Mouse (Mus musculus) liver, embryonic 16.5 days (tissue): ENCODE measurements around the gene Gm14569. TPM values are rescaled to one million over a fixed set of nuclear protein-coding genes. Genes with fewer than 3 reads are reported as not detected.

ENCODE experiments used
- ATAC-seq: fragments of 200-750 bp; cut with Nextera tagmentation; 2 replicates; pipeline ENCODE4 v1.8.0; 2017; ENCODE audit warnings: low read depth, mild to moderate bottlenecking, moderate number of reproducible peaks, moderate library complexity
- H3K27ac ChIP-seq: fragments of 300-500 bp; sonication (generic); 2 replicates; pipeline ENCODE4 v1.5.1; 2014; ENCODE audit warnings: mild to moderate bottlenecking, low read length
- H3K27me3 ChIP-seq: fragments of 300-500 bp; sonication (generic); 2 replicates; pipeline ENCODE4 v1.6.1; 2014; ENCODE audit warnings: low read depth, low read length, mixed read lengths; ENCODE audit not compliant: control insufficient read depth, insufficient read depth
- H3K36me3 ChIP-seq: fragments of 300-500 bp; sonication (generic); 2 replicates; pipeline ENCODE4 v1.6.1; 2014; ENCODE audit warnings: mild to moderate bottlenecking; ENCODE audit not compliant: control insufficient read depth, insufficient read depth
- H3K4me1 ChIP-seq: fragments of 300-500 bp; sonication (generic); 2 replicates; pipeline ENCODE4 v1.6.1; 2014; ENCODE audit warnings: low read depth, low read length, mixed read lengths; ENCODE audit not compliant: control insufficient read depth
- H3K4me2 ChIP-seq: fragments of 300-500 bp; sonication (generic); 2 replicates; pipeline ENCODE4 v1.6.1; 2014; ENCODE audit warnings: low read depth, low read length, mixed read lengths
- H3K4me3 ChIP-seq: fragments of 300-500 bp; sonication (generic); 2 replicates; pipeline ENCODE4 v1.5.1; 2014; ENCODE audit warnings: low read depth, mild to moderate bottlenecking, low read length
- H3K9ac ChIP-seq: fragments of 300-500 bp; sonication (generic); 2 replicates; pipeline ENCODE4 v1.6.1; 2014; ENCODE audit warnings: low read depth, low read length
- H3K9me3 ChIP-seq: fragments of 300-500 bp; sonication (generic); replicated peaks from 2 replicates; pipeline ENCODE4 v1.6.1; 2016; ENCODE audit warnings: low read length; ENCODE audit not compliant: control insufficient read depth
- WGBS: fragments of 180-500 bp; shearing (Covaris S2); extraction: QIAGEN DNeasy Blood & Tissue Kit; methylation state at CpG from one replicate; pipeline ENCODE4 v1.1.7; 2014; ENCODE audit not compliant: insufficient replicate concordance; 5-methylcytosine and 5-hydroxymethylcytosine counted together
- microRNA-seq: library from miRNA; unstranded; fragments of <30 nt; microRNA quantifications from one replicate; pipeline ENCODE4, GENCODE M21; 2016
- polyA plus RNA-seq: library from polyadenylated mRNA; unstranded; fragments of >200 nt; fragmentation: Nextera tagmentation; extraction: Ambion mirVana; gene quantifications from 2 replicates; pipeline ENCODE4 v1.2.1, GENCODE M21; 2015

Gm14569 gene
- polyA plus RNA-seq, 1 experiment from 2014 or later, result not detected

DNA sequence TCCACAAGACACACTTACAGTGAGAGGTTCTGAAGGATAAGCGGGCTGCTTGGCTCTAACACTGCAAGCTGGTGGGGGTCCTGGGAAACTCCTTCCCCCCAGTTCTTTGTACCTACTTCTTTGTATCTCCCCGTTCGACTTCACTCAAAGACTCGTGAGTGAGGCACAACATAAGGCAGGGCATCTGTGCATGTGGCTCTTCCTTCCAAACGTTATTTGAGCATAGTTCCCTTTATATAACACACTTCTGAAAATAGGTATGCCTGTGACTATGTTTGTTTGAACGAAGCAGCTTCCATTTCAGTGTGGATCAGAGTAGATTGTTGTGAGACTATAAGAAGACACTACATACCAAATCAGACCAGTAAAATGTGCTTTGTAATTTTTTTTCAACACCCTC is 99.0 kb downstream of the Gm14569 start:
- Histone ChIP-seq H3K4me2 (no peak overlapping the region), H3K36me3 (no peaks in the 10 kb centered on the region), H3K27ac (no peak overlapping the region), H3K27me3 (no peaks in the 10 kb centered on the region), H3K4me3 (no peak overlapping the region), H3K9ac (no peak overlapping the region), H3K4me1 (no peaks in the 10 kb centered on the region), H3K9me3 (no peaks in the 10 kb centered on the region)
- ATAC-seq, result no peak
- 57% methylated on average over 6 of the region's 6 CpGs for WGBS

DNA sequence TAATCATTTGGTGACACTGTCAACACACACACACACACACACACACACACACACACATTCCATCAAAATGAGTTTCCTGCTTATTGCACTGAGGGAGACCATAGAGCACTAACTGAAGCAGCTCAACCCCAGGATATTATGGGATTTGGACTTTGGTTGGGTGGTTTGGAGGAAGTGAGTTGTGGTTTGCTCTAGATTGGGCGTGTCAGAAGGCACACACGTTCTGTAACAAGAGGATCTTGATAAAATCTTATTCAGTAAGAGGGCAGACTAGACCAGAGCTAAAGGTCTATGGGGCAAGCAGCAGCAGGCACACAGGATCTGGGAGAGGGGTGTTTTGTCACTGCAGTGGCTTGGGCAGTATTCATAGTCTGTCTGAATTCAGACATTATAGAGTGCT is 101.1 kb downstream of the Gm14569 start:
- Histone ChIP-seq H3K4me2 (no peak overlapping the region), H3K4me1 (no peaks in the 10 kb centered on the region), H3K9ac (no peak overlapping the region), H3K27ac (no peak overlapping the region), H3K36me3 (no peaks in the 10 kb centered on the region), H3K9me3 (no peaks in the 10 kb centered on the region), H3K27me3 (no peaks in the 10 kb centered on the region), H3K4me3 (no peak overlapping the region)
- ATAC-seq, result no peak
- WGBS, result 17% methylated on average over 2 of the region's 2 CpGs

DNA sequence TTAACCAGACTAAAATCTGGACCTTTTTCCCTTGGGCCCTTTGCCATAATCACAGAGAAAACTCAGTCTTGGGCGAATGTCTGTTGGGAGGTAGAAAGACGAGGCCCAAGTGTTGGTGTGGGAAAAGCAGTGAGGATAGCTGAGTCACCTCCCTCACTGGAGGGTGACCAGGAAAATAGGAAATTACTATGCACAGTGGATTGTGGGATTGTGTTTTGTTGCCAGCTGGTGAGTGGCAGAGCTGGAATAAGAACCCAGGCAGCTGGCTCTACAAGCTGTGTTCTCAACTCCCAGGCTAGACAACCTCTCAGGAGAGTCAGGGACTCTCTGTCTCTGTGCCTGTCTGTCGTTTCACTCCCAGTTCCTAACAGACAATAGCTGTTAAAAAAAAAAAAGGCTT is 101.7 kb downstream of the Gm14569 start:
- WGBS, result 48% methylated on average over 3 of the region's 3 CpGs
- H3K9me3 ChIP-seq, result no peaks in the 10 kb centered on the region

DNA sequence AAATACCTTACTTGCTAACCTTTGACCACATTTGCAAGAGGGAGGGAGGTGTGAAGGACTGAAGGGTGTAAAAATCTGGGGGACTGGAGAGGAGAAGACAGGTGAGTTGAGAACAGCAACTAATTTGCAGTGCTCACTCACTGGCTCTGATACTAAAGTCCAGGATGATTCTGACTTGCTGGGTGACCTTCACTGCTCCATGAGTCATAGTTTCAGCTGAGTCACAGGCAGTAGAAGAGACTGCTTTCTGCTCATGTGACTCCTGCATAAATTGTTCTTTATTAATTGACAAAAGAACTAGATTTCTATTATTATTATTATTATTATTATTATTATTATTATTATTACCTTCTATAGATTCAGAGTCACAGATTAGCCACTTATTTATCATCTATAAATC is 106.3 kb downstream of the Gm14569 start:
- Histone ChIP-seq H3K36me3 (no peaks in the 10 kb centered on the region), H3K27ac (no peak overlapping the region), H3K9ac (no peak overlapping the region), H3K27me3 (no peaks in the 10 kb centered on the region), H3K4me3 (no peak overlapping the region), H3K4me1 (no peaks in the 10 kb centered on the region), H3K4me2 (no peak overlapping the region), H3K9me3 (no peaks in the 10 kb centered on the region)
- ATAC-seq, result no peak

More for the DNA sequence above, 101.7 kb downstream of the Gm14569 start:
- no peaks in the 10 kb centered on the region for H3K36me3 ChIP-seq
- H3K27me3 ChIP-seq, result no peaks in the 10 kb centered on the region
- H3K9ac ChIP-seq, result no peak overlapping the region
- no peak for ATAC-seq
- H3K4me2 ChIP-seq, result no peak overlapping the region
- H3K4me3 ChIP-seq, result no peak overlapping the region
- no peak overlapping the region for H3K27ac ChIP-seq
- no peaks in the 10 kb centered on the region for H3K4me1 ChIP-seq

Small RNA genes lying within 50 kb of the gene (microRNA-seq; reads per million reads assigned to microRNA genes)
- gene Gm44485, result not detected

Other genes with a start within 250 kb of the Gm14569 start
- gene Lonrf3, start 163.5 kb downstream of the Gm14569 start, polyA plus RNA-seq, result 0.43 and 0.50 TPM in 2 replicates
- not detected in 2 replicates for gene Gm6268, start 90.5 kb downstream of the Gm14569 start, polyA plus RNA-seq
- gene Pgrmc1, start 106.4 kb upstream of the Gm14569 start, polyA plus RNA-seq, result 155 and 165 TPM in 2 replicates
- 0.51 and 0.62 TPM in 2 replicates for gene Akap17b, start 153.6 kb upstream of the Gm14569 start, polyA plus RNA-seq